Mouse (Mus musculus): ENCODE measurements at regions not wholly inside any gene's neighbourhood (a gene's known extent, or its start where the extent isn't known, plus 50 kb on each side); places are given as distances from the start of the nearest gene placed in this dataset.

GRCm38 (mm10) chr4:72481748-72482147, 281.0 kb upstream of the Tle1 start:
- DNase-seq (ENCODE audit: low read depth, low spot score) = no peak

GRCm38 (mm10) chr4:72480535-72480934, 279.8 kb upstream of the Tle1 start:
- no peak for DNase-seq (ENCODE audit: low read depth, low spot score)

GRCm38 (mm10) chr4:72469236-72469875, 268.6 kb upstream of the Tle1 start:
- no peak for DNase-seq (ENCODE audit: low read depth, low spot score)

GRCm38 (mm10) chr4:72444177-72444770, 243.6 kb upstream of the Tle1 start:
- DNase-seq (ENCODE audit: low read depth, low spot score) = no peak

- DNase-seq (ENCODE audit: low read depth, low spot score) = no peak
Measured at GRCm38 (mm10) chr4:72437367-72437766, 236.6 kb upstream of the Tle1 start.

- no peak for DNase-seq (ENCODE audit: low read depth, low spot score)
Measured at GRCm38 (mm10) chr4:72425316-72425715, 224.6 kb upstream of the Tle1 start.

- no peak for DNase-seq (ENCODE audit: low read depth, low spot score)
Measured at GRCm38 (mm10) chr4:72412100-72412788, 211.5 kb upstream of the Tle1 start.

- no peak for DNase-seq (ENCODE audit: low read depth, low spot score)
Measured at GRCm38 (mm10) chr4:72411343-72411742, 210.6 kb upstream of the Tle1 start.

GRCm38 (mm10) chr4:72400759-72401158, 200.0 kb upstream of the Tle1 start:
- no peak for DNase-seq (ENCODE audit: low read depth, low spot score)

- no peak for DNase-seq (ENCODE audit: low read depth, low spot score)
Measured at GRCm38 (mm10) chr4:72391887-72392435, 191.2 kb upstream of the Tle1 start.

GRCm38 (mm10) chr4:72389811-72390625, 189.3 kb upstream of the Tle1 start:
- no peak for DNase-seq (ENCODE audit: low read depth, low spot score)

GRCm38 (mm10) chr4:72384901-72385264, 184.2 kb upstream of the Tle1 start:
- DNase-seq (ENCODE audit: low read depth, low spot score) = no peak

- no peak for DNase-seq (ENCODE audit: low read depth, low spot score)
Measured at GRCm38 (mm10) chr4:72384259-72384900, 183.7 kb upstream of the Tle1 start.

- DNase-seq (ENCODE audit: low read depth, low spot score) = no peak
Measured at GRCm38 (mm10) chr4:72383729-72384128, 183.0 kb upstream of the Tle1 start.

- no peak for DNase-seq (ENCODE audit: low read depth, low spot score)
Measured at GRCm38 (mm10) chr4:72382517-72383147, 181.9 kb upstream of the Tle1 start.

GRCm38 (mm10) chr4:72381742-72382141, 181.0 kb upstream of the Tle1 start:
- DNase-seq (ENCODE audit: low read depth, low spot score) = no peak

- no peak for DNase-seq (ENCODE audit: low read depth, low spot score)
Measured at GRCm38 (mm10) chr4:72381116-72381515, 180.4 kb upstream of the Tle1 start.

GRCm38 (mm10) chr4:72379515-72379914, 178.8 kb upstream of the Tle1 start:
- DNase-seq (ENCODE audit: low read depth, low spot score) = no peak

GRCm38 (mm10) chr4:72379011-72379410, 178.3 kb upstream of the Tle1 start:
- no peak for DNase-seq (ENCODE audit: low read depth, low spot score)

- no peak for DNase-seq (ENCODE audit: low read depth, low spot score)
Measured at GRCm38 (mm10) chr4:72377520-72377919, 176.8 kb upstream of the Tle1 start.

- DNase-seq (ENCODE audit: low read depth, low spot score) = no peak
Measured at GRCm38 (mm10) chr4:72351985-72352384, 151.3 kb upstream of the Tle1 start.

Data from ZHBTc4 (cell line).